Mouse (Mus musculus) left cerebral cortex, adult 6 months (tissue): ENCODE measurements around the gene Cox7c. TPM values are rescaled to one million over a fixed set of nuclear protein-coding genes. Genes with fewer than 3 reads are reported as not detected.

Experiments
- long read RNA-seq, 2 experiments: library from polyadenylated mRNA; unstranded; transcript quantifications; one replicate each; pipeline ENCODE4 v2.0.0; 2019 to 2020
- polyA plus RNA-seq: library from polyadenylated mRNA; unstranded; fragments of <200 nt; fragmentation: Nextera tagmentation; gene quantifications from 2 replicates; pipeline ENCODE4 v1.2.3, GENCODE M21; 2021

Gene Cox7c
- polyA plus RNA-seq: 3,027 and 3,073 TPM in 2 replicates
- long read RNA-seq, experiment 1, transcript Cox7c-203 (3 exons, 540 nt): major isoform, 183 of 198 reads
- long read RNA-seq, experiment 1, partial matches to known transcripts: 8 of 198 reads
- long read RNA-seq, experiment 1, other reads (novel, unspliced or antisense): 0 of 198 reads
- long read RNA-seq, experiment 2, transcript Cox7c-201 (3 exons, 315 nt): minor isoform, 30 of 1,583 reads
- long read RNA-seq, experiment 2, transcript Cox7c-203 (3 exons, 540 nt): major isoform, 1,540 of 1,583 reads
- long read RNA-seq, experiment 2, partial matches to known transcripts: 7 of 1,583 reads
- long read RNA-seq, experiment 2, other reads (novel, unspliced or antisense): 5 of 1,583 reads

GRCm38 (mm10) chr13:86046254-86046951 lies at the start of gene Cox7c:
TSS of gene Cox7c (minus strand) at chr13:86046904.

